Mouse (Mus musculus): Measurements from ENCODE around the gene Snrpa. TPM values are rescaled to one million over a fixed set of nuclear protein-coding genes. Genes with fewer than 3 reads are reported as not detected.
A peak's percentile ranks its signal among the peaks of the same experiment; 100 is the strongest.

Gene Snrpa
- polyA plus RNA-seq, 1 experiment from 2014 or later, result 232 TPM

GRCm38 (mm10) chr7:27230781-27231180 lies 34.7 kb upstream of the Snrpa start:
- WGBS, result 82% methylated on average over 4 of the region's 4 CpGs
- peaks cover 37% of the 10 kb centered on the region for H3K4me1 ChIP-seq (replicated peaks; ENCODE audit: control insufficient read depth, insufficient read depth, low read length)
- no peaks in the 10 kb centered on the region for H3K27me3 ChIP-seq (replicated peaks; ENCODE audit: control insufficient read depth, insufficient read depth, low read length)
- H3K4me3 ChIP-seq (replicated peaks; ENCODE audit: low read length), result no peak overlapping the region
- H3K9me3 ChIP-seq (ENCODE audit: control insufficient read depth, low read length), result no peaks in the 10 kb centered on the region
- no peaks in the 10 kb centered on the region for H3K36me3 ChIP-seq (ENCODE audit: control insufficient read depth, insufficient read depth)
- H3K9ac ChIP-seq (replicated peaks; ENCODE audit: low read depth, low read length), result no peak overlapping the region
- ATAC-seq, result no peak
- no peak overlapping the region for H3K4me2 ChIP-seq (ENCODE audit: low read length)
- no peak overlapping the region for H3K27ac ChIP-seq (ENCODE audit: low read length)

- H3K36me3 ChIP-seq (ENCODE audit: control insufficient read depth, insufficient read depth), result no peaks in the 10 kb centered on the region
- H3K9me3 ChIP-seq (ENCODE audit: control insufficient read depth, low read length), result no peaks in the 10 kb centered on the region
- peaks cover 52% of the 10 kb centered on the region for H3K4me1 ChIP-seq (replicated peaks; ENCODE audit: control insufficient read depth, insufficient read depth, low read length)
- H3K9ac ChIP-seq (replicated peaks; ENCODE audit: low read depth, low read length), result peak overlapping the region; percentile 85
- peak overlapping the region; percentile 89 for H3K4me3 ChIP-seq (replicated peaks; ENCODE audit: low read length)
- peak overlapping the region; percentile 78 for H3K4me2 ChIP-seq (ENCODE audit: low read length)
- 13% methylated on average over 6 of the region's 6 CpGs for WGBS
- peak overlapping the region; percentile 83 for H3K27ac ChIP-seq (ENCODE audit: low read length)
- no peak for ATAC-seq
- no peaks in the 10 kb centered on the region for H3K27me3 ChIP-seq (replicated peaks; ENCODE audit: control insufficient read depth, insufficient read depth, low read length)
Observed at GRCm38 (mm10) chr7:27228865-27229264, 32.8 kb upstream of the Snrpa start.

- Histone ChIP-seq H3K27ac (ENCODE audit: low read length) (peak within 1 kb of the TSS; percentile 83), H3K4me2 (ENCODE audit: low read length) (peak within 1 kb of the TSS; percentile 78), H3K4me1 (replicated peaks; ENCODE audit: control insufficient read depth, insufficient read depth, low read length) (peaks cover 52% of the 10 kb centered on the region), H3K9me3 (ENCODE audit: control insufficient read depth, low read length) (no peaks in the 10 kb centered on the region), H3K4me3 (replicated peaks; ENCODE audit: low read length) (peak within 1 kb of the TSS; percentile 89), H3K9ac (replicated peaks; ENCODE audit: low read depth, low read length) (peak within 1 kb of the TSS; percentile 85), H3K36me3 (ENCODE audit: control insufficient read depth, insufficient read depth) (no peaks in the 10 kb centered on the region), H3K27me3 (replicated peaks; ENCODE audit: control insufficient read depth, insufficient read depth, low read length) (no peaks in the 10 kb centered on the region)
- 0% methylated on average over 43 of the region's 49 CpGs for WGBS
- peak; percentile 82 for ATAC-seq
Observed at GRCm38 (mm10) chr7:27228281-27228821, 32.3 kb upstream of the Snrpa start, which contains the start of gene Itpkc. Itpkc (minus strand) TSS chr7:27228661.

DNA sequence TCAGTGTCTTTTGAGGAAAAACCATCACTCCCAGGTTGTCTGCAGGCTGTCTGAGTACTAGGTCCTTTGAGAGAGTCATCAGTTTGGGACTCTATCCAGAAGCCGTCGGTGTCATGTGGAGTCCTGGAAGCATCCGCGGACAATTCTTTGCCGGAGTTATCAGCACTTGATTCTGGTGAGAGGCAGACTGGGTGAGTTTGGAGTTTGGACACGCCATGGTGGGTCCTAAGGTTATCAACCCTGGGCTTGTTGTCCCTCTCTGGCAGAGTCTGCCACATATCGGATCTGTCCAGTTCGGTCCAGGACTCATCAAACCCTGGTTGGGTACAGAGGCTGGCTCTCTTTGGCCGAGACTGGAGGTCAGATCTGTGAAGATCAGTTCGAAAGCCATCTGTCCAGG lies 31.6 kb upstream of the Snrpa start:
- 3% methylated on average over 10 of the region's 10 CpGs for WGBS
- Histone ChIP-seq H3K4me3 (replicated peaks; ENCODE audit: low read length) (peak overlapping the region; percentile 89), H3K27ac (ENCODE audit: low read length) (no peak overlapping the region), H3K4me1 (replicated peaks; ENCODE audit: control insufficient read depth, insufficient read depth, low read length) (peaks cover 52% of the 10 kb centered on the region), H3K27me3 (replicated peaks; ENCODE audit: control insufficient read depth, insufficient read depth, low read length) (no peaks in the 10 kb centered on the region), H3K9ac (replicated peaks; ENCODE audit: low read depth, low read length) (peak overlapping the region; percentile 85), H3K9me3 (ENCODE audit: control insufficient read depth, low read length) (no peaks in the 10 kb centered on the region), H3K4me2 (ENCODE audit: low read length) (peak overlapping the region; percentile 78), H3K36me3 (ENCODE audit: control insufficient read depth, insufficient read depth) (peaks cover 2% of the 10 kb centered on the region; the same call in 1 of the 2 replicates)
- no peak for ATAC-seq

GRCm38 (mm10) chr7:27227276-27227675 lies 31.2 kb upstream of the Snrpa start:
- H3K36me3 ChIP-seq (ENCODE audit: control insufficient read depth, insufficient read depth), result peaks cover 2% of the 10 kb centered on the region; the same call in 1 of the 2 replicates
- H3K4me2 ChIP-seq (ENCODE audit: low read length), result peak overlapping the region; percentile 78
- H3K9me3 ChIP-seq (ENCODE audit: control insufficient read depth, low read length), result no peaks in the 10 kb centered on the region
- peak overlapping the region; percentile 89 for H3K4me3 ChIP-seq (replicated peaks; ENCODE audit: low read length)
- H3K27me3 ChIP-seq (replicated peaks; ENCODE audit: control insufficient read depth, insufficient read depth, low read length), result no peaks in the 10 kb centered on the region
- ATAC-seq, result no peak
- 21% methylated on average over 9 of the region's 9 CpGs for WGBS
- peak overlapping the region; percentile 85 for H3K9ac ChIP-seq (replicated peaks; ENCODE audit: low read depth, low read length)
- H3K4me1 ChIP-seq (replicated peaks; ENCODE audit: control insufficient read depth, insufficient read depth, low read length), result peaks cover 52% of the 10 kb centered on the region
- H3K27ac ChIP-seq (ENCODE audit: low read length), result no peak overlapping the region

- Histone ChIP-seq H3K27ac (ENCODE audit: low read length) (no peak overlapping the region), H3K4me2 (ENCODE audit: low read length) (peak overlapping the region; percentile 78), H3K36me3 (ENCODE audit: control insufficient read depth, insufficient read depth) (peaks cover 2% of the 10 kb centered on the region; the same call in 1 of the 2 replicates), H3K27me3 (replicated peaks; ENCODE audit: control insufficient read depth, insufficient read depth, low read length) (no peaks in the 10 kb centered on the region), H3K4me1 (replicated peaks; ENCODE audit: control insufficient read depth, insufficient read depth, low read length) (peaks cover 52% of the 10 kb centered on the region), H3K9me3 (ENCODE audit: control insufficient read depth, low read length) (no peaks in the 10 kb centered on the region), H3K9ac (replicated peaks; ENCODE audit: low read depth, low read length) (peak overlapping the region; percentile 4), H3K4me3 (replicated peaks; ENCODE audit: low read length) (peak overlapping the region; percentile 15)
- no peak for ATAC-seq
- 80% methylated on average over 11 of the region's 11 CpGs for WGBS
Observed at GRCm38 (mm10) chr7:27224877-27225575, 29.0 kb upstream of the Snrpa start.

GRCm38 (mm10) chr7:27222538-27222937 lies 26.5 kb upstream of the Snrpa start:
- 87% methylated on average over 1 of the region's 1 CpGs for WGBS
- H3K27me3 ChIP-seq (replicated peaks; ENCODE audit: control insufficient read depth, insufficient read depth, low read length), result no peaks in the 10 kb centered on the region
- ATAC-seq, result no peak

DNA sequence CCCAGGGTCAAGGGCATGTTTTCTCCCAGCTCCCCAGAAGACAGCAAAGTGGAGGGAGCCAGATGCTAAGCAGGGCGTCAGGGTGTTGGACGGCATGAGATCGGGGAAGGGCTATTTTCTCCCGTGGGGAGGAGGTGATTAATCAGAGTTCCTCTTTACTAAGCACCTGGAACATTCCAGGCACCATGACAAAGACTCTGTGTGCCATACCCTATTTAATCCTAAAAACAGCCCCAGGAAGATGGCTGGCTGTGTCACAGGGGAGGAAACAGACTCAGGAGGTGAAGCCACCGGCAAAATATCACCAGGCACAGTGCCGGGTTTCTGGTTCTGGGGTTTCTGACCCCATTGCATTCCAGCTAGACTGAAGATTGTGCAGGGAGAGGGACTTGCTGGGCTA lies 25.9 kb upstream of the Snrpa start:
- no peaks in the 10 kb centered on the region for H3K27me3 ChIP-seq (replicated peaks; ENCODE audit: control insufficient read depth, insufficient read depth, low read length)
- no peak overlapping the region for H3K27ac ChIP-seq (ENCODE audit: low read length)
- no peak overlapping the region for H3K4me2 ChIP-seq (ENCODE audit: low read length)
- H3K36me3 ChIP-seq (ENCODE audit: control insufficient read depth, insufficient read depth), result peaks cover 5% of the 10 kb centered on the region; the same call in 1 of the 2 replicates
- WGBS, result 91% methylated on average over 6 of the region's 6 CpGs
- H3K9ac ChIP-seq (replicated peaks; ENCODE audit: low read depth, low read length), result no peak overlapping the region
- H3K4me3 ChIP-seq (replicated peaks; ENCODE audit: low read length), result no peak overlapping the region
- no peak for ATAC-seq
- H3K9me3 ChIP-seq (ENCODE audit: control insufficient read depth, low read length), result no peaks in the 10 kb centered on the region
- peaks cover 39% of the 10 kb centered on the region for H3K4me1 ChIP-seq (replicated peaks; ENCODE audit: control insufficient read depth, insufficient read depth, low read length)

More at GRCm38 (mm10) chr7:27222538-27222937, 26.5 kb upstream of the Snrpa start:
- Histone ChIP-seq H3K4me2 (ENCODE audit: low read length) (no peak overlapping the region), H3K9ac (replicated peaks; ENCODE audit: low read depth, low read length) (no peak overlapping the region), H3K9me3 (ENCODE audit: control insufficient read depth, low read length) (no peaks in the 10 kb centered on the region), H3K27ac (ENCODE audit: low read length) (no peak overlapping the region), H3K4me3 (replicated peaks; ENCODE audit: low read length) (no peak overlapping the region), H3K36me3 (ENCODE audit: control insufficient read depth, insufficient read depth) (peaks cover 5% of the 10 kb centered on the region; the same call in 1 of the 2 replicates), H3K4me1 (replicated peaks; ENCODE audit: control insufficient read depth, insufficient read depth, low read length) (peaks cover 45% of the 10 kb centered on the region)

- H3K4me1 ChIP-seq (replicated peaks; ENCODE audit: control insufficient read depth, insufficient read depth, low read length), result peaks cover 19% of the 10 kb centered on the region
- H3K4me3 ChIP-seq (replicated peaks; ENCODE audit: low read length), result no peak overlapping the region
- no peak overlapping the region for H3K4me2 ChIP-seq (ENCODE audit: low read length)
- no peaks in the 10 kb centered on the region for H3K27me3 ChIP-seq (replicated peaks; ENCODE audit: control insufficient read depth, insufficient read depth, low read length)
- peaks cover 8% of the 10 kb centered on the region for H3K36me3 ChIP-seq (ENCODE audit: control insufficient read depth, insufficient read depth)
- no peak overlapping the region for H3K27ac ChIP-seq (ENCODE audit: low read length)
- WGBS, result 85% methylated on average over 11 of the region's 11 CpGs
- no peaks in the 10 kb centered on the region for H3K9me3 ChIP-seq (ENCODE audit: control insufficient read depth, low read length)
- no peak overlapping the region for H3K9ac ChIP-seq (replicated peaks; ENCODE audit: low read depth, low read length)
- no peak for ATAC-seq
Observed at GRCm38 (mm10) chr7:27219937-27220336, 23.9 kb upstream of the Snrpa start.
